Mouse (Mus musculus): Measurements from ENCODE around the gene Acss3.

Gene Acss3

DNA sequence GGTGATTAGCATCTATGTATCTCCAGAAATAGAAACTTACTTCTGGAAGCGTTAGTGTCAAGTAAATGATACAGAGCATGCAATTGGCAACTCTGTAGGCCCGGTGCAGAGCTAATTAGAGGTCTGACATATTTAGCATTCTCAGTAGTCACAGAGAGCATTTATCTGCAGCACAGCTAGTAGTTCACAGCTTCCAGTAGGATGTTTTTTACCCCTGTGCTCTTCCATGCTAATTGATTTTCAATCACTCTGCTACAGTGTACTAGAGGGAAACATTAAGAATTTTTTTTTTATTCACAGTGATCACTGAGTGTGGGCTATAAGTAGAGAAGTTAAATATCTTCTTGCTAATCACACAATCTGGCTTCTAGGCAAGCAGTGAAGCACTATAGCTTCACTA is 112.3 kb downstream of the Acss3 start:
- DNase-seq = no peak

DNA sequence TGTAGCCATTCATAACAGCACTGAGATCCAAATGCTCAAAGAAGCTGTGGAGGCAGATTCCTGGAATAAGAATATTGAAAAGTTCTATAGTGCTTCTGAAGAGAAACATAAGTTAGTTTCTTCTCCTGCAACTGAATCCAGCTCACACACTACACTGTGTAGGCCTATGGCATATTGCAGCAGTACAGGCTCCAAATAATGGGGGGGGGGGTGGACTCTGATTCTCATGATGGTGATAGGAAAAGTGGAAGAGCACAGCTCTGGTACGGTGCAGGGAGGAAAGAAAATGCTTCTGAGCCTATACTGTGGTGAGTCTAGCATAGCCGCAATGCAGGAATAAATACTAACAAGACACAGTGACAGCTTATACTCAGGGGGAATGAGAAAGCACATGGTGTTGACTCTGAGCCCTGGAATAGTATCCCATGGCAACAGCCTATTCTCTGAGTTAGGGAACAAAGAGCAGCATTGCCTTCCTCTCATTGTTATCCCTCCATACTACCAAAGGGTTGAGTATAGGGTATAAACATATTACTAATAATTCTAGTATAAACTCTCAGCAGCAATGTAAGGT is 125.3 kb downstream of the Acss3 start:
- DNase-seq = no peak

DNA sequence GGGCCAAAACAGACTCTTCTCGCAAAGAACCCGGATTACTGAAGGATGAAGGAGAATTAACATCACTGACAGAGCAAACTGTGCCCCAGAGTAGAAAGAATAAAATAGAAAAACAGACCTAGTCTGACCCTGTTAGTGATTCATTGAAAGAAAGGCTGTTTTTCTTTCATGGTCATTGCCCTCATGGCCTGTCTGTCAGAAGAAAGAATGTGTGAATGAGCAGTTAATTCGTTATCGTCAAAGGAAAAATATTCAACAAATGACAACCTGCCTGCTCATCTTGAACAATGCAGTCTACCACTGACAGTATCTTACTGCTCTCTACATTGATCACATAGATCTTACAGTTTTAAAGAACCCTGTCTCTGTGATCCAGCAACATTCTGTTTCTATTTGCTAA is 134.0 kb downstream of the Acss3 start:
- DNase-seq = no peak

DNA sequence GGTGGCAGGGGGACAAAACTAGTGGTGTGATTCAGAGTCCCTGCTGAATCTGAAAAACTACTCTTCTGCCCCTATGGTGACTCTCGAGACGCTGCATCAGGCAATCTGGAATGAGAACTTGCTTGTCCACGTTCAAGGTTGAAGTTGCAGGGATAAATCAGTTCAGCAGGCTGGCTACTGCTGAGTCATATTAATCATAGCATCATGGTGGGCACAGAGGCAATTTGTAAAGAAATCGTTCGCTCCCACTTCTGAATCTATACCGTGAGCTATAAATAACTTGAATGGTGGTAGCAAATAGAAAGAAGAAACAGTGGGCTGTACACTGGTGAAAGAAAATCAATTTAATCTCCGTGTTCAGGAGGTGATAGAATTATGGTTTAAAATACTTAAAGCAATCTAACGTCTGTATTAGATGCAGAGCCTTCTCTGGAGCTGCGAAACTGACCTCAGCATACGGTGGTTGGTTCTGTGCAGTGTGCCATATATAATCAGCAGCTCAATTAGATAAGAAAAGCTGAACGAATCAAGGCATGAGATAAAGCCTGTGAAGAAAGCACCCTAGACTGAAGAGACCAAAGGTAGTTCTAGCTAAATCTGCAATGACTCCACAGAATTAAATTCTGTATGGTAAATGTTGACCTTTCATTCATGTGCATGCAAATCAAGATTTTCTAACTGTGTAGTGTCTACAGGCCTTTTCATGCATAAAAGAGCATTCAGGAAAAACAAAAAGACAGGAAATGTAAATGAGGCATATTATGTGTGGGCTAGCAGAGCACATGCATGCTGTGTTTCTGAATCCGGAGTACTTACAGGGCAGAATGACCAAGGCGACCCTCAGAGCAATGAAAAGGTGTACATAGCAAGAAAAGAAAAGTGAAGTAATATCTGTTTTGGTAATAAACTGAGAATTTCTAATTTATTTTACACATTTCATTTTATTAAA is 148.0 kb downstream of the Acss3 start:
- no peak for DNase-seq

DNA sequence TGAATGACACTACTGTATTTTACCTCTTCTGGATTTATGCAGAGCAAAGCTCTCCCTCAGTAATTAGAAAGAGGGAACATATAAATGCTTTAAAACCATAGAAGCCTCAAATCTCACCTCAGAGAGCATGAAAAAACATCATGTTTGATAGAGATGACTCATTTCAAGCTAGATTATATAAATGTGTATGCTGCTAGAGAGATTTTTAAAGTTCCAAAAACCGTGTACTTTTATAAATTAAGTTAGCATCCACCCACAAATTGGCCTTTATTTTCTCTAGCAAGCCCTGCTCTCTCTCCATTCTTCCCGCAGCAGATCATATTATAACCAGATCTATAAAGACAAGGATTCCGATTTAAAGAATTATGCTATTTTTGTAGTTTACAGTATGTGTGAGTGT is 164.4 kb downstream of the Acss3 start:
- DNase-seq = no peak

DNA sequence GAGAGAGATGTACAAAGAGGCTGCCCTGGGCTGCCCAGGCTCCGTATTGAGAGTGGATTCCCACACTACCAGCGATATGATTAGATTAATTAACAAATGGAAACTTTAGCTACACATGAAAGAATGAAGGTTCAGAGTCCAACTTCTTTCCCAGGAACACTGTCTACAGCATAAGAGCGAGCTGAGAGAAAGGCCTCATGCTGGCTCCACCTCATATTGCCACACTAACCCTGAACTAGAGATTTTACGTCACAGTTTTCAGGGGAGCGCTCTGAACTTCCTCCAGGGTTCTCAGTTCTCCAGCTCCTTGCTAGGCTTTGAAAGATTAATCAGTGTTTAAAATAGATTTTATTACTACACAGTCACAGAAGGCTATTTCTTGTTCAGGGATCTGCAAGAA is 182.1 kb downstream of the Acss3 start:
- no peak for DNase-seq

DNA sequence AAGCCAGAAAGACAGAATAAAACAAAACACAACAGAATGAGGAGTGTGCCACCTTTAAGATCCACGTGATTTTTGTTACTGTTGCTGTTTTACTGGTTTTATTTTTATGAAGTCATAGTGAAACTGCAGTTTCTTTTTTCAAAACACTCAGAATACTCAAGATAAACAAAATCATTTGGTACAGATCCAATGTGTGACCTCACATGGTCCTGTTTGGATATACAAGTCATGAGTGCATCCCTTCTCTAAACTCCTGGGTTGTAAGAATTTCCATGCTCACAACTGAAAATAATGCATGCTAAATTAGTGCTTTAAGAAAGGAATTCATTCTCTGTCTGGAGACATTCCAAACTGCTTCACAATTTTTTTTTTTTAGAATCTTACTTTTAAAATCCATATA is 184.0 kb downstream of the Acss3 start:
- no peak for DNase-seq

DNA sequence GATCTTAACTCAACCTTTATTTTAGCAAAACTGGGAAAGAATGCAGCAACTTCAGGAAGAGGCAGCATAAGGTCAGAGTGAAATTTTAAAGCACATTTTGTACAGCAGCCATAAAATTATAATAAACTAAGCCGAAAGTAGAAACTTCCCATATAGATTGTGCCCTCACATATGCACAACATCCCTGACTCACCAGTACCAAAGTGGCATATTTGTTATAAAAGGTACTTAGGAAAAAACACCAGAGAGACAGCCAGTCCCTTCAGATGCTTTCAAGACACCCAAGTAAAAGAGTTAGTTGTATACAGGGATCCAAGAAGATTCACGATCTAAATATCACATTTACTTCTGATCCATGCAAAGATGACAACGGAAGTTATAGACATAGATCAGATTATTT is 184.6 kb downstream of the Acss3 start:
- DNase-seq = no peak

DNA sequence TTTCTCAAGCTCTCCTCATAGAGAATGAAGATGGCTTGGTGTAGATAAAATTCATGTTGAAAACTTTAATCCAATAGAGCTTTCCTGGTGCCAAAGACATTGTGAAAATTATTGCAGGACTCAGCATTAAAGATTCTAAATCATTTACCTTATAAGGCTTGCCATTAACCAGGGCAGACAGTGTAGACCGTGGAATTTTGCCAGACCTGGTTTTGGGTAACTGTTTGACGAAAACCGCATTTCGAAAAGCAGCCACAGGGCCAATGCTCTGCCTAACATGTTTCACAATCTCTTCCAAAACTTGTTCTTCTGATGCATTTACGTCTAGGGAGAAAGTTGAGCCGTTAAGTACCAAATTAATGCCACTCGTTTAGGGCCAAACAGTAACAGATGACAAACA is 186.5 kb downstream of the Acss3 start:
- DNase-seq = no peak

DNA sequence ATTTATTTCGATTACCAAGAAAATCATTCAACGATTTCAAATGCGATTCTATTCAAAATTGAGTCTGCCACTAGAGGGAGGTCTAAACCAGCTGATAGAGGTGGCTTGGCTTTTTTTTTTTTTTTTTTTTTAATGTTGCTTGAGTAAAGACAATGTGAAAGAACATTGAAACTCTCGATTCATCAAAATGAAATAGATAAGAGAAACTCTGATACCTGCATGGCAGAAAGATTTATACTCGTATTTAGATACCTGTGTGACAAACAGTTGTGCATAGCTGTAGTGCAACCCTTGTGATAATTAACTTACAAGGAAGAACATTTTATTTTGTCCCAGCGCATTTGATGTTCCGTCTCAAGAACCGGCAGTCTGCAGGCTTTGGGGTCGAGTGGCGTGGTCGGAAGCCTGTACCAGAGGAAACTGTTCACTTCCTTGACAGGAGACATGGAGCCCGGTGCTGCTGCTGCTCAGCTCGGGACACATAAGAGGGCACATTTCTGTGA is 190.8 kb downstream of the Acss3 start:
- no peak for DNase-seq

DNA sequence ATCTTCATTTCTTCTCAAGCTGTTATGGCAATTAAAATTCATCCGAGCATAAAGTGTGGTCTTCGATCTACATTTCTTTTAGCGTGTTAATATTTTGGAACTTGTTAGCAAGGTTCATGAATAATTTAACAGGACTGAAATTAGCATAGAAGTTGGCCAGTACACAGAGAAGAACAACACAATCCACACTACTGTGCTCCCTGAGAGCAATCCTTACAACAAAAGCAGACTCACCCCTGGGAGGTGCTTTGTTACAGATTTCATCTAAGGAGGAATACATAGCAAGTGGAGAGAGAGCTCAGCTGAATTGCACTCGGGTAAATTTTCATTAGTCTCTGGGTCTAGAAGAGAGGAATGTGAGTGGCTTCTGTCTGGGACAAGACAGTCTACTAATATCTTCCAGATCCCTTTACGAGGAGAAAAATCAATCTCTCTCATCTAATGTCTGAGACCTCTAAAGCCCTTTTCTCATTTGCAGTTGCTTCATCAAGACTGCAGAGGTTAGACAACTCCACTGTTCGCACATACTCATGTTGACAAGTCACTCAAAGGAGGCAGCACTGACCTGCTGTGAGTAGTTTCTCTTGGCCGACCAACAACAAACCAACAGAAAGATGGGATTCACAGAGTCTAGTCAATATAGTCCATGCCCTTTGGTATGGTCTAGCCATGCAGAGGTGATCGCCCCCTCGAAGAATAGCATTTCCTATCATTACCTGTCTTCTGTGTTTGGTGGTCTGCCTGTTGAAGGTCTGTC is 194.7 kb downstream of the Acss3 start:
- no peak for DNase-seq

DNA sequence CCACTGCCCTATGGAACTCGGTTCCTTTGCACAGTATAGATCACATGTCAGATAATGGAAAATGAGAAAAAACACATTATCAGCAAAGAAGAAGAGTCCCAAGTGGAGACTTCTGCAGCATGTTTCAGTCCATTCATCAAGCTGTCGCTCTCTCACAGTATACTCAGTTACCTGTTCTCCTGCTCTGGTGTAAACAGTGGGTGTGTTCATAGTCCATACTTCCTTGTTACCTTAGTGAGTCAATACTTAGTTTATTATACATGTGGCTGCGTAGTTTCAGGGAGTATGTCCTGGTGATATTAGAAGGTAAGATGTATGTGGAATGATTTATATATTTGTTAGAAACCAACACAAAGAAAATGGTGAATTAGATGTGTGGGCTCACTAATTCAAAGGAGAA is 198.7 kb downstream of the Acss3 start:
- DNase-seq = no peak

DNA sequence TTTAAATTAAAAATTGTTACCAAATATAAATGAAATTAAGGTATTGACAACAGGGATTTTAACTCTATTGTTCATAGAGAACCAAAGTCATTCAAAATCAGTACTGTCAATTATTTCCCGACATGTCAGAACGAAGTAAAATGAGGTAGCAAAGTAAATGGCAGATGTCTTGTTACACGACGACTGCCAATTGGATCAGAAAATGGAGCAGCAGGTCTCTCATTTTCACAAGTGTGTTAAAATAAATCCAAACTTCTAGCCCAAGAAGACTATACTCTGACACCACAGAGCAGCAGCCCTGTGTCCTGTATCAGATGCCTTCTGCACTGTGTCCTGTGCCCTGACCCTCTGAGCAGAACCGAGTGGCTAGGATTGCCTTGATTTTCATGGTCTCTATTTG is 199.1 kb downstream of the Acss3 start:
- no peak for DNase-seq

DNA sequence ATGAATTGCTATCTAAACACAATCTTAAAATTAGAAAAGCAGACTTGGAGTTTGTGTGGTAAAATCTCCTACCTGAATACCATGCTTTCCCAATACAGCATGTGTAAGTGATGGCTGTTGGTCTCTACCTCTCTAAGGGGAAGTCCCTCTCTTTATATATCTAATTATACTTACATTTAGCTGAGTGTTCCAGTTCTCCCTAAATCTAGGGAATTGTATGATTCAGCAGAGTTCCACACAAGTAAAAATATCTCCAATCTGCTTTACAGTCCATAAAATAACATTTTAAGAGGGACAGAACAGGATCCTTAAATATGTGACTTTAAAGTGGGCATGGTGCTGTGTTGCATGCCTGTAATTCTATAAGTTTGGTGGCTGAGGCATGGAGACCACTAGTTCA is 208.6 kb downstream of the Acss3 start:
- DNase-seq = no peak

DNA sequence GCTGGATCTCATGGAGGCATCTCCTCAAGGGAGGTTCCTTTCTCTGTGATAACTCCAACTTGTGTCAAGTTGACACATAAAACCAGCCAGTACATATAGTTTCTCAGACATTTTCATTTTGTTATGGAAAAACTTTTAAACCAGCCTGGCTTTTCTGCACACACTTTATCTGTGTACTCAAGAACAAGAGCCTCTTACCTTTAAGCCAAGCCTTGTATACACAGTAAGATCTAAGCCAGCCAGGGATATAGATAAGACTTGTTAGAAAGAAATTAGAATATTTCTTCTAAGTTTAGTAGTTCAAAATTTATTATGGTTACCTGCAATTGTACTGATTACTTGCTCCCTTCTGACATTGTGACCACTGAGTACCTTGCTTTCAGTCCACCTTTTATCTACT is 209.2 kb downstream of the Acss3 start:
- no peak for DNase-seq

DNA sequence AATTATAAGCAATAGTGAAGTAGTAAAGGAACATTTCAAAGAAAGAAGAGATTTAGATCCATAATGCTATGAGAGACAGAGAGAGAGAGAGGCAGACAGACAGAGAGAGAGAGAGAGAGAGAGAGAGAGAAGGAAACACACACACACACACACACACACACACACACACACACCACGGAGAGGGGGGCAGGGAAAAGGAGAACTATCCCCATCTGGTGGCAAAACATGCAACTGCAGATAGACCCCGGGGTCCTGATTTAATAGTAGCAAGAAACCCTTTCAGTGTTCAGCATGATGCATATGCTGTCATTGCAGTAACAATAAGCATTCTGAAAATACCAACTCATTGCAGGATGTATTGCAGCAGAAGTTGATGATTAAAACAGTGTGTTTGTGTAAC is 210.4 kb downstream of the Acss3 start:
- no peak for DNase-seq

DNA sequence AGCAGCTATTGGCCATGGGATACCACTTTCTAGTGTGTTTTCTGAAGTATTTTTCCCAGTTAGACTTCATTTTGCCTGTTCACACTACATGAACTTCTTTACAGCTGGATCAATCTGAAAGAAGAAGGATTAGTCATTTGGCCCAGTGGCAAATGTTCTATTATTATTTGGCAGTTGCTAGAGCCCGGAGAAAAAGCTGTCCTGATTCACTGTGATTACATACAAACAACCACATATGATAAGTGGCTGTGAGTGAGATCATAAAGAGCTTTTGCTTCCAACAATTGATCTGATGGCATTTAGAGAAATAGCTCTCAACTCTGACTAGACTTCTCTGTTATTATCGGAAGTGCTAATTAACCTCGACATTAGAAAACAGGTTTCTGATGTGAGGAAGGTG is 213.4 kb downstream of the Acss3 start:
- no peak for DNase-seq

DNA sequence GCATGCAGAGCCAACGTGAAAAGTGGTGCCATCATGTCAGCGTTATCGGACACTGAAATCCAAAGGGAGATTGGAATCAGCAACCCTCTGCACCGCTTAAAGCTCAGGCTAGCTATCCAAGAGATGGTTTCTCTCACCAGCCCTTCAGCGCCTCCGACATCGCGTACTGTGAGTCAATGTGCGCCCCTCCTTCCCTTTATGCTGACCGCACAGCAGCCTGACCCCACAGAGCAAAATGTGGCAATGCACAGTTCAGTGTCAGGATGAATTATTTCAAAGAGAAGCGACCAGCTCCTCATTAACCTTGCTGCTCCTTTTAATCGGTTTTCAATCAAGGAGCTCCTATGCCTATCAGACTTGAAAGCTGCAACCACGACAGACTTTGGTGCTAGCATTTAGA is 227.1 kb downstream of the Acss3 start:
- no peak for DNase-seq
